Mouse (Mus musculus): ENCODE measurements around the gene Rpl7a. TPM values are rescaled to one million over a fixed set of nuclear protein-coding genes. Genes with fewer than 3 reads are reported as not detected.

Rpl7a gene
- total RNA-seq, 4 experiments from 2014 or later, result 424 to 496 (median 462) TPM

DNA sequence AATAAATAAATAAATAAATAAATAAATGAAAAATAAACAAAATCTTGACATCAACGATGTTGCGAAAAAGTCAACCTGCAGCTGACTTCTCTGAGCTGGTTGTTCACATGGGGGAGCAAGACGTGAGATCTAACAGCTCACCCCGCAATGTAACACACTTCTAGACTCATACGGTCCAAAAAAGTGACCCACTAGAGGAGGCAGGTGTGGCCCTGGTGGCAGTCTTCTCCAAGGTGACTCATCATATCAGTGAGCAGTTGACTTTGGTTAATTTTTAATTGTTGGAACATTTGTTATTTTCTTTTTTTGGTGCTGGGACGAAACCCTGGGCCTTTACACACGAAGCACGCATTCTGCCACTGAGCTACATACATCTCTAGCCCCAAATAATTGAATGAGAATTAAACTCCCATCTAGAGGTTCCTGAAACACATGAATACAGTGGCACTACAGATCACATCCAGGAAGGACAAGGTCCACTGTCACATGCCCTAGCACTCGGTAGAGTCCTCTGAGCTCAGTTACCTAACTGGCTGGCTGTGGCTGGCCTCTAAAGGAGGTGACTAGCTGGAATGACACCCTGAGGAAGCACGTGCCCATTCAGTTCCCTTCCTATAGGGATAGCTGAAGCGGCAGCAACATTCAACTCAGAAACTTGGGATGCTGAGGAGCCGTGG is 46.4 kb downstream of the Rpl7a start:
- no peak for DNase-seq

DNA sequence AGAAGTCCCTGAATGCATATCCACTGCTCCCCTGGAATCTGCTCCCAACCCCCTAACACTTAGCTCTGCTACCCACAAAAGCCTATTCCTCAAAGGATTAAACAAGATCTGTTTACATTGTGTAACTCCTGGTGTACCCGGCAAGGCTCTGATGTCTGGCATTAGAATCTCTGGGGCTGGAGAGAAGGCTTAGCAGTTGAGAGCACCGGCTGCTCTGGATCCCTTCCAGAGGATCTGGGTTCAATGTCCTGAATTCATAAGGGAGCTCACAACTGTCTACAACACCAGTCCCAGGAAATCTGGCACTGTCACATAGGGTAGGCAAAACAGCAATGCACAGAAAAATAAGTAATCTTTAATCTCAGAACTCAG is 46.9 kb downstream of the Rpl7a start:
- DNase-seq, result no peak

DNA sequence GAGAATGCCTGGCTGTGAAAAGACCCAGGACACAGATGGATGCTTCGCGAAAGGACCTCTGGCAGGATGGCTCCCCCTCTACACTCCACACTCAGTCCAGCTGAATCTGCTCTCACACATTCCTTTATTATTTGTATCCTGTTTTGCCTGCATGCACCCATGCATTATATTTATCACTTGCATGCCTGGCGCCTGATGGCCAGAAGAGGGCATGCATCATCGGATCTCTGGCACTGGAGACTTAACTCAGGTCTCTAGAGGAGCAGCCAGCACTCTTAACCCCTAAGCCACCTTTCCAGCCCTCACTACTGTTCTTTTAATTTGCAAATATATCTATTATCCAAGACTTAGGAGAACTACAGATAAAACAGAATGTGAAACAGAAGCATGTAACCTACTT is 50.2 kb downstream of the Rpl7a start:
- no peak for DNase-seq

Other genes starting within 250 kb of the Rpl7a start
- not detected for gene Lcn4, start 239.5 kb upstream of the Rpl7a start, total RNA-seq (2022)
- not detected for gene Abo, start 45.8 kb upstream of the Rpl7a start, total RNA-seq (2022)
- gene Surf6, start 7.9 kb upstream of the Rpl7a start, total RNA-seq (2022), result 10 to 100 TPM; 26.0 to 32.8 (median 28.9) TPM
- gene Med22, start 87 bp upstream of the Rpl7a start, total RNA-seq (2022), result 10 to 100 TPM; 51.6 to 73.6 (median 62.4) TPM
- gene Surf2, start 5.6 kb downstream of the Rpl7a start, total RNA-seq (2022), result 10 to 100 TPM; 43.1 to 55.8 (median 52.2) TPM
- 100 to 1,000 TPM; 128 to 137 (median 135) TPM for gene Surf1, start 5.8 kb downstream of the Rpl7a start, total RNA-seq (2022)
- 100 to 1,000 TPM; 161 to 218 (median 182) TPM for gene Surf4, start 23.2 kb downstream of the Rpl7a start, total RNA-seq (2022)
- under 1 TPM in 2 of 4 experiments, not detected in 2; 0.75 to 0.77 TPM for gene Stkld1, start 23.3 kb downstream of the Rpl7a start, total RNA-seq (2022)
- gene Rexo4, start 53.6 kb downstream of the Rpl7a start, total RNA-seq (2022), result 10 to 100 TPM; 28.5 to 44.6 (median 37.5) TPM
- not detected for gene Adamts13, start 62.7 kb downstream of the Rpl7a start, total RNA-seq (2022)
- gene Cacfd1, start 99.2 kb downstream of the Rpl7a start, total RNA-seq (2022), result 10 to 100 TPM; 64.5 to 73.5 (median 66.9) TPM
- 1 to 10 TPM in 2 of 4 experiments, under 1 TPM in 2; 0.87 to 1.2 (median 1.0) TPM for gene Slc2a6, start 117.2 kb downstream of the Rpl7a start, total RNA-seq (2022)
- gene Mymk, start 161.4 kb downstream of the Rpl7a start, total RNA-seq (2022), result under 1 TPM in 1 of 4 experiments, not detected in 3; 0.20 TPM
- 10 to 100 TPM; 14.3 to 24.8 (median 19.3) TPM for gene Adamtsl2, start 168.6 kb downstream of the Rpl7a start, total RNA-seq (2022)
- gene Fam163b, start 231.7 kb downstream of the Rpl7a start, total RNA-seq (2022), result 1 to 10 TPM; 2.5 to 4.4 (median 3.5) TPM